Comparison of ENCODE assay signal across 25 mouse cellular contexts in genomic region chr7:15993789-15994188, GRCm38 (mm10). TPM values are rescaled to one million over a fixed set of nuclear protein-coding genes. Genes with fewer than 3 reads are reported as not detected.
DNase-seq lines count a peak whose midpoint lies in the region; ATAC-seq and TF ChIP-seq lines count a peak whose summit lies in the region.
"Had no signal": no experiment of that assay in that cellular context is flagged by ENCODE, and none has a peak within 500 bp of the region (broad histone marks: within the 10 kb centered on the region; RNA-seq: fewer than 3 reads in every experiment).

No protein-coding gene starts in this region.

- H3K4me1 ChIP-seq in kidney, postnatal 0 days (replicated peaks; ENCODE audit: insufficient read depth, low read length) = no peaks in the 10 kb centered on the region
- peaks cover 3% of the 10 kb centered on the region; the same call in 1 of the 2 replicates for H3K4me1 ChIP-seq in intestine, postnatal 0 days (replicated peaks; ENCODE audit: control insufficient read depth, insufficient read depth, low read length)
- no peaks in the 10 kb centered on the region for H3K4me1 ChIP-seq in stomach, postnatal 0 days (replicated peaks; ENCODE audit: control insufficient read depth, insufficient read depth)
- H3K4me1 ChIP-seq: embryonic facial prominence, embryonic 12.5 days; embryonic facial prominence, embryonic 15.5 days; heart, embryonic 12.5 days; heart, embryonic 15.5 days had no signal

- TF ChIP-seq CTCF in kidney, postnatal 0 days (IDR thresholded peaks at IDR 0.05; ENCODE audit: low read depth) = no peak
- TF ChIP-seq CTCF in intestine, postnatal 0 days (IDR thresholded peaks at IDR 0.05; ENCODE audit: low read depth) = no peak
- no peak for TF ChIP-seq CTCF in stomach, postnatal 0 days (IDR thresholded peaks at IDR 0.05; ENCODE audit: low read depth)

- no peak for DNase-seq in kidney, postnatal 0 days (ENCODE audit: low spot score)
- no peak for DNase-seq in kidney, adult 11 months
- no peak for DNase-seq in stomach, postnatal 0 days (ENCODE audit: low spot score)
- DNase-seq: adrenal gland, adult 2 months; adrenal gland, postnatal 14 days; cerebellum, adult 11 months; cerebellum, adult 2 months; cerebellum, adult 9-11 months; cerebellum, postnatal 25 days; forebrain, postnatal 0 days; gastrocnemius, adult 2 months; gastrocnemius, postnatal 14 days; heart, adult 11 months; heart, postnatal 10 days; heart, postnatal 4 days had no signal

- no peak for ATAC-seq in kidney, postnatal 0 days (replicated peaks; ENCODE audit: low FRiP score, low read depth)
- peak; percentile 78 for ATAC-seq in intestine, postnatal 0 days
- peak; percentile 41 for ATAC-seq in stomach, postnatal 0 days (ENCODE audit: low FRiP score, low TSS enrichment)
- no peak for ATAC-seq in megakaryocyte-erythroid progenitor cell, adult 5-6 weeks (replicated peaks; ENCODE audit: low FRiP score, low TSS enrichment, poor library complexity, severe bottlenecking)
- no peak for ATAC-seq in inflammation-experienced regulatory T-cells, adult 6 months
- ATAC-seq: CD4-positive, CD25-positive, alpha-beta regulatory T cell, adult 4 months; forebrain, embryonic 14.5 days; forebrain, postnatal 0 days had no signal

- no peak overlapping the region for H3K9ac ChIP-seq in kidney, postnatal 0 days (ENCODE audit: low read depth, low read length)
- H3K9ac ChIP-seq in intestine, postnatal 0 days (ENCODE audit: low read depth, low read length) = no peak overlapping the region
- H3K9ac ChIP-seq in stomach, postnatal 0 days (ENCODE audit: low read length) = no peak overlapping the region
- H3K9ac ChIP-seq: embryonic facial prominence, embryonic 12.5 days; embryonic facial prominence, embryonic 15.5 days; forebrain, postnatal 0 days; heart, embryonic 12.5 days; heart, embryonic 15.5 days; hindbrain, embryonic 14.5 days had no signal

- H3K27me3 ChIP-seq in kidney, postnatal 0 days (ENCODE audit: insufficient read depth, low read length) = no peaks in the 10 kb centered on the region
- no peaks in the 10 kb centered on the region for H3K27me3 ChIP-seq in intestine, postnatal 0 days (replicated peaks; ENCODE audit: control insufficient read depth, insufficient read depth, low read length)
- no peaks in the 10 kb centered on the region for H3K27me3 ChIP-seq in stomach, postnatal 0 days (ENCODE audit: control insufficient read depth, insufficient read depth, low read length)
- H3K27me3 ChIP-seq: embryonic facial prominence, embryonic 12.5 days; embryonic facial prominence, embryonic 15.5 days; heart, embryonic 12.5 days; heart, embryonic 15.5 days had no signal

- H3K36me3 ChIP-seq in kidney, postnatal 0 days (ENCODE audit: insufficient read depth, low read length) = peaks cover 38% of the 10 kb centered on the region
- H3K36me3 ChIP-seq in intestine, postnatal 0 days (ENCODE audit: control insufficient read depth, insufficient read depth) = peaks cover 33% of the 10 kb centered on the region
- H3K36me3 ChIP-seq in stomach, postnatal 0 days (ENCODE audit: control insufficient read depth, insufficient read depth, low read length) = peaks cover 21% of the 10 kb centered on the region

- WGBS in kidney, postnatal 0 days = 93% methylated on average over 4 of the region's 4 CpGs
- 53% methylated on average over 4 of the region's 4 CpGs for WGBS in intestine, postnatal 0 days
- WGBS in stomach, postnatal 0 days = 89% methylated on average over 4 of the region's 4 CpGs

- no peaks in the 10 kb centered on the region for H3K9me3 ChIP-seq in kidney, postnatal 0 days (replicated peaks; ENCODE audit: low read length)
- H3K9me3 ChIP-seq in intestine, postnatal 0 days (ENCODE audit: control insufficient read depth) = no peaks in the 10 kb centered on the region
- no peaks in the 10 kb centered on the region for H3K9me3 ChIP-seq in stomach, postnatal 0 days (ENCODE audit: control insufficient read depth, low read length)
- H3K9me3 ChIP-seq: embryonic facial prominence, embryonic 12.5 days; embryonic facial prominence, embryonic 15.5 days; heart, embryonic 12.5 days; heart, embryonic 15.5 days had no signal

- TF ChIP-seq EP300 in stomach, postnatal 0 days (optimal IDR thresholded peaks at IDR 0.05) = no peak

- H3K4me2 ChIP-seq in kidney, postnatal 0 days (ENCODE audit: low read length) = no peak overlapping the region
- no peak overlapping the region; the same call in 1 of the 2 replicates for H3K4me2 ChIP-seq in intestine, postnatal 0 days (replicated peaks; ENCODE audit: low read depth)
- no peak overlapping the region for H3K4me2 ChIP-seq in stomach, postnatal 0 days (replicated peaks; ENCODE audit: low read depth)
- H3K4me2 ChIP-seq: embryonic facial prominence, embryonic 12.5 days; embryonic facial prominence, embryonic 15.5 days; heart, embryonic 12.5 days; heart, embryonic 15.5 days; hindbrain, embryonic 14.5 days had no signal

- H3K27ac ChIP-seq in kidney, postnatal 0 days = peak overlapping the region; percentile 32; the same call in 1 of the 2 replicates
- H3K27ac ChIP-seq in intestine, postnatal 0 days (ENCODE audit: low read depth, low read length) = peak overlapping the region; percentile 94
- no peak overlapping the region for H3K27ac ChIP-seq in stomach, postnatal 0 days (replicated peaks)
- H3K27ac ChIP-seq: embryonic facial prominence, embryonic 12.5 days; embryonic facial prominence, embryonic 15.5 days; gastrocnemius, adult 2 months; heart, embryonic 15.5 days; hindbrain, embryonic 14.5 days had no signal

- H3K4me3 ChIP-seq in kidney, postnatal 0 days (replicated peaks; ENCODE audit: low read depth, low read length) = no peak overlapping the region
- H3K4me3 ChIP-seq in intestine, postnatal 0 days (ENCODE audit: low read depth, low read length) = no peak overlapping the region
- no peak overlapping the region for H3K4me3 ChIP-seq in stomach, postnatal 0 days (ENCODE audit: low read depth, low read length)
- H3K4me3 ChIP-seq: embryonic facial prominence, embryonic 12.5 days; embryonic facial prominence, embryonic 15.5 days; gastrocnemius, adult 2 months; heart, embryonic 12.5 days; heart, embryonic 15.5 days had no signal

RNA-seq across cellular contexts. Expression of gene Ehd2, which starts 26.4 kb away (rescaled TPM):
- 24.6 and 26.6 TPM in 2 replicates for polyA plus RNA-seq in kidney, postnatal 0 days (2015; fragmentation: Nextera tagmentation; extraction: Ambion mirVana)
- polyA plus RNA-seq in intestine, postnatal 0 days (2015; fragmentation: Nextera tagmentation; extraction: Ambion mirVana) = 29.3 and 30.9 TPM in 2 replicates
- polyA plus RNA-seq in stomach, postnatal 0 days (2015; fragmentation: Nextera tagmentation; extraction: Ambion mirVana) = 30.7 and 37.7 TPM in 2 replicates
- 2.7 and 3.3 TPM in 2 replicates for total RNA-seq in megakaryocyte-erythroid progenitor cell, adult 5-6 weeks (2014; fragmentation: Nextera tagmentation)
- total RNA-seq in megakaryocyte-erythroid progenitor cell, adult 5-6 weeks (2017) = 1.4 and 1.5 TPM in 2 replicates
- under 1 TPM in 2 of 3 experiments, not detected in 1; 0.19 to 0.34 TPM for polyA plus RNA-seq in inflammation-experienced regulatory T-cells, adult 6 months (2017; shearing (Covaris generic))

RNA-seq across cellular contexts. Expression of gene Nop53, which starts 47.9 kb away (rescaled TPM):
- polyA plus RNA-seq in kidney, postnatal 0 days (2015; fragmentation: Nextera tagmentation; extraction: Ambion mirVana) = 213 and 221 TPM in 2 replicates
- 109 and 115 TPM in 2 replicates for polyA plus RNA-seq in intestine, postnatal 0 days (2015; fragmentation: Nextera tagmentation; extraction: Ambion mirVana)
- polyA plus RNA-seq in stomach, postnatal 0 days (2015; fragmentation: Nextera tagmentation; extraction: Ambion mirVana) = 139 and 147 TPM in 2 replicates
- 117 and 138 TPM in 2 replicates for total RNA-seq in megakaryocyte-erythroid progenitor cell, adult 5-6 weeks (2014; fragmentation: Nextera tagmentation)
- total RNA-seq in megakaryocyte-erythroid progenitor cell, adult 5-6 weeks (2017) = 260 and 313 TPM in 2 replicates
- 100 to 1,000 TPM; 272 to 320 (median 288) TPM for polyA plus RNA-seq in inflammation-experienced regulatory T-cells, adult 6 months (2017; shearing (Covaris generic))

RNA-seq across cellular contexts. Expression of gene Bicra, which starts 53.9 kb away (rescaled TPM):
- 3.2 and 3.3 TPM in 2 replicates for polyA plus RNA-seq in kidney, postnatal 0 days (2015; fragmentation: Nextera tagmentation; extraction: Ambion mirVana)
- 1.6 and 1.7 TPM in 2 replicates for polyA plus RNA-seq in intestine, postnatal 0 days (2015; fragmentation: Nextera tagmentation; extraction: Ambion mirVana)
- 1.8 and 2.3 TPM in 2 replicates for polyA plus RNA-seq in stomach, postnatal 0 days (2015; fragmentation: Nextera tagmentation; extraction: Ambion mirVana)
- 12.6 and 21.3 TPM in 2 replicates for total RNA-seq in megakaryocyte-erythroid progenitor cell, adult 5-6 weeks (2014; fragmentation: Nextera tagmentation)
- total RNA-seq in megakaryocyte-erythroid progenitor cell, adult 5-6 weeks (2017) = 0.15 and 1.8 TPM in 2 replicates
- polyA plus RNA-seq in inflammation-experienced regulatory T-cells, adult 6 months (2017; shearing (Covaris generic)) = 1 to 10 TPM; 2.7 to 4.4 (median 4.2) TPM

Comparison
In these comparisons a context has a peak if more than half of its experiments do, and no peak if none do; other contexts are left out.
1. ATAC-seq: peak in intestine, postnatal 0 days (single experiment) and stomach, postnatal 0 days (single experiment); none in kidney, postnatal 0 days (single experiment), megakaryocyte-erythroid progenitor cell, adult 5-6 weeks (single experiment) and inflammation-experienced regulatory T-cells, adult 6 months (single experiment).
2. RNA of gene Ehd2, which starts 26.4 kb away (polyA plus RNA-seq): 30.7 to 37.7 TPM in stomach, postnatal 0 days, 29.3 to 30.9 TPM in intestine, postnatal 0 days and 24.6 to 26.6 TPM in kidney, postnatal 0 days; 0.19 to 0.34 TPM in inflammation-experienced regulatory T-cells, adult 6 months; every median in the first group is over 10 times any median in the second.